Mouse (Mus musculus): ENCODE measurements around the gene Med13l.

Med13l gene

DNA sequence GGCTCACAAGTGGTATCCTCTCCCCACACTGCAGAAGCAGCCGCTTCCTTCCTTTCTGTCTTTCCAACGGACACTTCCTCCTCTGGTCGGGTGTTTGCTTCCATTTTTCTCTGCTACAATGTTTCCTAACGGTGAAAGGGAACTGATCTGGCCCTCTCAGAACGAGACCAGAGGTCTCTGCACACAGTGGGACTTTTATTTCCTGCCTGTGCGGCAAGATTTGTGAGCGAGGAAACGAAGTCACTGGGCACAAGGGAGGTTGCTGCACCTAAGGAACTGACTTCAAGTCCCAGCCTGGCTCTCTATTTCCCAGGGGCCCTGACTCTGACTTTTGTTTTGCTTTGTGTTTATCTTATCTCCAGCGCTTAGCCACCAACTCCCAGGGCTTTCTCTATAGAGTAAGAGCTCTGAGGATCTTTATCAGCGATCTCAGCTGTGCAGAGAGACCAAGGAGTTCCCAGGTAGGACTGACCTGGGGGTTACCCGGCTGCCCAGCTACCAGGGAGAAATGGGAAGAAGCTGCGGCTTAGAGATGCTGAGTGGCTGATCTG lies 4.0 kb upstream of the Med13l start:
- DNase-seq, result no peak

GRCm38 (mm10) chr5:118558841-118559240 lies 1.6 kb upstream of the Med13l start:
- no peak for DNase-seq

GRCm38 (mm10) chr5:118559584-118560384 lies 695 bp upstream of the Med13l start:
- DNase-seq, result peak; percentile 81 to 88

GRCm38 (mm10) chr5:118561086-118561987 lies 858 bp downstream of the Med13l start:
- DNase-seq, result peak; percentile 51 to 54

- no peak for DNase-seq
Measured at GRCm38 (mm10) chr5:118562206-118562605, 1.7 kb downstream of the Med13l start.

DNA sequence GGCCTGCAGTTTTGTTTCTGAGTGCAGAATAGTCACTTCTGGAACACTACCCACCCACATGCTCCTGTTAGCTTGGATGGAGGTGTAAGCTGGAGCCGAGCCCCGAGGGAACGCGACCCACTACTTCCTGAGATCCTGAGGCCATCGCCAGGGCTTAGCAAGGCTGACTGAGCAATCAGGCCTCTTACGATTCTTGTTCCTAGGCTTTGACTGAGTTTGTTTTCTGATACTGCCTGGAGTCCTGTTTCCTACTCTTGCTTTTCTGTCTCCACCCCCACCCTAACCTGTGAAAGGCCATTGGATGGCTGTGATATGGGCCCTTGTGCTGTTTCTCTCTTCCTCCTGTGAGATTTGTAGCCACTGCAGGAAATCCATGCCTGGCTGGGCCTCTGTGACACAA lies 3.1 kb downstream of the Med13l start:
- DNase-seq, result no peak

- no peak for DNase-seq
Measured at GRCm38 (mm10) chr5:118567395-118567794, 6.9 kb downstream of the Med13l start.

- no peak for DNase-seq
Measured at GRCm38 (mm10) chr5:118569017-118569416, 8.5 kb downstream of the Med13l start.

DNA sequence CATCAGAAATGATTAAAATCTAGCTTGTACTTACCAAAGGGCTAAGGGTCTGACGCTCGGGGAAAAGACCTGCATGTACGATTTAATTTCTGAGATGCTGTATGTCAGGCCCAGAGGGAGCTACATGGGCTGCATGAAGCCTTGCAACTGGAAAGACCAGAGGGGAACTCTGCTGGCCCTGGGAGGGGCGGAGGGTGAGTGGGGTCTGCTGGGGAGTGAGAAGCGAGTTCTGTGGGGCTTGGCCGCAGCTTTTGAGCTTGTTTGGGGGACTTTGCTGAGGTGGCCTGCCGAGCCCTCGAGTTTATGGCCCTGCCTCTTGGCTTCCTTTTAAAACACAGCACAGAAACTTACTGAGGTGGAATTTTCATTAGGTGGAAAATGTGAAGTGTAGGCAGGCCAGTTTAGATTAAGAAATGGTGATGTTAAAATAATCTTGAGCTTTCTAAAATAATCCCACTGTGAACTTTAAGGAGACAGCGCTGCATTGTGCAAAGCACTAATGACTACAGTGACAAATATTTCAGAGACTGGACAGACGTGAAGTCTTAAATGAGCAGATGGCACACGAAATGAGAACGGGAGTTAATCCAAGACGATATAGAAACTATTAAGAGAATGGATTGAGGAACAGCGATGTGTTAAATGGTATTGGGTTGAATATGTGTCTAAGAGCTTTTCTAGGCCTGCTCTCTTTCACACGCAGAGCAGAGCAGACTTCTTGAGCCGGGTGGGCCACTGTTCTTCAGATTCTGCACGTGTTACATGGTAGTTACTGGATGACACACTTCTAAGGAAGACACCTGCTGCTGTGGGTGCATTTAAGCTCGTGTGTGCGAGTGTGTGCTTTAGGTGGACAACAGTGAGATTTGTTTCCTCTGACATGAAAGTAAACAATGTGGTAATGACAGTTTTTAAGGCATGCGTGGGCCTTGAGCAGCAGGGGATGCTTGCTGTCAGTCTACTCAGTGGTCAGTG lies 9.4 kb downstream of the Med13l start:
- DNase-seq, result no peak

DNA sequence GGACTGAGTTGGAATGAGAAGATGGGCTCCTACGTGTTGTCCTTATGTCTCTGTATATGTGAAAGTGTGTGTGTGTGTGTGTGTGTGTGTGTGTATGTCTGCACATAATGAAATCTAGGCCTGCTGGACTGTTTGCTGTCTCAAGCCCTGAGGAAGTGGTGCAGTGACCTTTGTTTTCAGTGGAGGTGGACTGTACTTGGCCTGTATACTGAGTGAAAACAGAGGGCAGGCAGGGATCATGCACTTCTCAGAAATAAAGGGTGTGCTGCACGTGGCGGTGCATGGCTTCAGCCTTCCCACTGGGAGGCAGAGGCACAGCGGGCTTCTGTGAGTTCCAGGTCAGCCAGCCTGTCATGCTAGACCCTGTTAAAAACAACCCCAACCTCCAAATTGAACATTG lies 11.0 kb downstream of the Med13l start:
- no peak for DNase-seq

GRCm38 (mm10) chr5:118574236-118574635 lies 13.8 kb downstream of the Med13l start:
- DNase-seq, result peak; percentile 59 to 64

DNA sequence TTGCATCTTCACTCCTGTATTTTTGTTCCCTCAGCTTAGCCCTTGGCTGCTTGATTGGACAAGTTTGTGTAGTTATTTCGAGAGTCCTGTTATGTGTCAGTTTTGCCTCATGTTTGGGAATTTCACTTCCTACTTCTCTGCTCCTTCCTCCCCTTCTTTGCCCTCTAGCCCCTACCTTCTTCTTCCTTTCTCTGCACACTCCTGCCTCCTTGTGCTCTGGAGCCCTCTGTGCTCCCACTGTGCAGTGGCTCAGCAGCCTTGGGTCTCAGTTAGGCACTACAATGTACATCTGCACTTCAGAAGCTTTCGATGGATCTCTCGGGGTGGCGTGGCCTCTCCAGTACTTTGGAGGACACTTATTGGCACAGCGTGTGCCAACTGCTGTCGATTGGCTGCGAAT lies 14.5 kb downstream of the Med13l start:
- DNase-seq, result no peak

- no peak for DNase-seq
Measured at GRCm38 (mm10) chr5:118575909-118576308, 15.4 kb downstream of the Med13l start.

DNA sequence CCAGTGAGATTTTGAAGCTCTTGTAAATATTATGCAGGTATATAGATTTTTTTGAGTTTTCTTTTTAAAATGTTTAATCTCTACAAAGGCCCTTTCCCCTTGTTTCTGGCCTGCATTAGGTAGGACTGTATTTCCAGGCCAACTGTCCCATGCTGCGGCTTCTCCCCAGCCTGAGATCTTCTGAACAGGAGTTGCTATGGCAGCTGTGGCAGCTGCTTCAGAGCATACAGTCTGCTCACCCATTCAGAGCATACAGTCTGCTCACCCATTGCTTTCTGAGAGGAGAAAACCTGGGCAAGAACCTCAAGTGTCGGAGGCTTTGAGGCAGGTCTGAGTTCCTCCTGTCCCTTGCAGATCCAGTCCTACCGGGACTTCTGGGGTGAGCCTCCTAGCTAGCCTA lies 16.3 kb downstream of the Med13l start:
- no peak for DNase-seq

DNA sequence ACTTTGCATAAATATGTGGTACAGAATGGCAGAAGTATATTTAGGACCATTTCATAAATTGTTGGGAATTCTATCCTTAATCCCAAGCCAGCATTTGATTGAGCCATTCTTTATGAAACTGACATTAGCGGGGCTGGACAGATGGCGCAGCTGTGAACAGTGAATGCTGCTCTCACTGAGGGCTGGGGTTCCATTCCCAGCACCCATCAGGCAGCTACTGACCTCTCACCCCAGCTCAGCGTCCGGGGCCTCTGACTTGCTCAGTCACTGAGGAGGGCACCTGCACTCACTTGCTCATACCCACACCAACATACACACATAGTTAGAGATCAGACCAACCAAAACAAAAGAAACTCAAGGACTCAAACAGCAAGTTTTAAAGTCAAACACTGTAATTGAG lies 24.9 kb downstream of the Med13l start:
- DNase-seq, result no peak

DNA sequence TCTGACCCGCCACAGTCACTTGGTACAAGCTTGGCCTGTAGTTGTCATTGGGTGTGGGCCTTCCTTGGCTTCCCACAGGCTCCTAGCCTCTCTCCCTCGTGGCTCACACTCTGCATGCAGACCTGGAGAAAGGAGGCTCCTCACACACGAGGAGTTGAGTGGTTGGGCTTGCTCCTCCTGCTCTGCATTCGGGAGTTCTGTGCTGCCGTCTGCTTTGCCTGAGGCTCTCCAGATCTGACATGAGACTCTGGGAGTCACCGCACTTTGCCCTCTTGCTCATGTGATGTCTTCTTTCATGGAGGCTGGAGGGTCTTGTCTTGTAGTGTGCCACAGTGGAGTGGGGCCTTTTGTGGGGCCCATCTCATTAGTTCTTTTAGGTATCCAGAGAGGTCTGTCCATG lies 26.1 kb downstream of the Med13l start:
- DNase-seq, result no peak

DNA sequence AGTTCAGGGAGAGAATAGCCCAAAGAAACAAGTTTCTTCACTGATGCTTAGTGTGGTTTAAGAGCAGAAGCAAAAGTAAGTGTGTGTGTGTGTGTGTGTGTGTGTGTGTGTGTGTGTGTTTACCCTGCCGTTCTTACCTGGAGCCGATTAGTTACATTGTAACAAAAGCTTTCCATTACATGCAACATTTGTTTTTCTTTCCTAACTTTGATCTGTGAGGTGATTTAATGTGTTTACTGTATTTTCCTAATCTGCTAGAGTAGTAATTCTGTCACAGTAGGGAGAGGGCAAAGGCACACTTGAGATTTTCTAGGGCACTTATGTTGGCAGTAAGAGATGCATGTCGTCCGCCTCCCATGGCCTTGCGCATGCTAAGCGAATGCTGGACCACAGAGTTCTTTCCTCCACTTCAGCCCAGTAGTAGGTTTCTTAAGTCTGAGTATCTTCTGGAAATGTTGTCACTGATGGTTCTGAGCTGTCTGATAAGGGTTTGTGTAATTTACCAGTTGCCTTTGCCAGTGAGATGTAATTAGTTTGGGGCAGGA lies 28.0 kb downstream of the Med13l start:
- no peak for DNase-seq

DNA sequence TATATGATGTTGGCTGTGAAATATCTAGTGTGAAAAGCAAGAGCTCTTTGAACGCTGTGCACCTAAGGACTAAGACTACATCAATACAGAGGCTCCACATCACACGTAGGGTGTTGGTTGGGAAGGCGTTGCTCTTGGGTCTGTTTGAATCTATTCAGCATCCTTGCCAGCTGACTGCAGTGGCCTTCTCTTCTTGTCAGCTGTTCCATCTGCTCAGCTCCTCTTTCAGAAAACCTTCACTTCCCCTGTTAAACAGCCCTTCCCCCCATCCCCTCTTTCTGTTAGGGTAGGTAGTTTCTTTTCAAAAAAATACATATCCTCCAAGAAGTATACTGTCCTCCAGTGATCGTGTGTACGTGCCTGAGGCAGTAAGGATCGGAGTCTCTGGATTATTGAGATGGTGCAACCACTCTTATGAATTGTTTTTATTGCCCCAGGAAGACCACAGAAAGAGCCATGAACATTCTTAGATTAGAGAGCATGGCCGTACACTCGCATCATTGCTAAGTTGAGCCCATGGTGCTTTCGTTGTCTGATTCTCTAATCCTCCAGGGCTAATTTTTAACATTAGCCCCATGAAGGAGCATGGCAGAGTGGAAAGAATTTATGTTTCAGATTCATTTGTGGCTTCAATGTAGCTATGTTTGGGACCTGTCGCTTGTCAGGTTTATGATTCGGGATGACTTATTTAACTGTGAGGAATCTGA lies 28.9 kb downstream of the Med13l start:
- DNase-seq, result no peak

DNA sequence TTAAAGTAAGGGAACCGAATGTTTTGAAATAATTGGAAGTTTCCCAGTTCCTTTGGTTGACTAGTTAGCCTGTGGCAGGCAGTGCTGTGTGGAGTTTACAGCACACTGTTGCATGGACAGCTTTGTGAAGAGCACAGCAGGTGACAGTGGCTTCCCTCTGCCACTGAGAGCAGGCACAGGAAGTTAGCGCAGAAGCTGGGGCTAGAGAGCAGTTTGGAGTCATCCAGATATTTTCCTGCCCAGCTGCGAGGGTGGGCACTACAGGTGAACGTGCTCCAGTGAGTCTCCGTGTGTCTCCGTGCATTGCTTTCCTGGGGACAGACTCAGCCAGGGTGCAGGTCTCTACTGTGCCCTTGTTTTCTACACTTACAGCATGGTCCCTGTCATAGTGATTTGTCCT lies 30.4 kb downstream of the Med13l start:
- DNase-seq, result no peak

DNA sequence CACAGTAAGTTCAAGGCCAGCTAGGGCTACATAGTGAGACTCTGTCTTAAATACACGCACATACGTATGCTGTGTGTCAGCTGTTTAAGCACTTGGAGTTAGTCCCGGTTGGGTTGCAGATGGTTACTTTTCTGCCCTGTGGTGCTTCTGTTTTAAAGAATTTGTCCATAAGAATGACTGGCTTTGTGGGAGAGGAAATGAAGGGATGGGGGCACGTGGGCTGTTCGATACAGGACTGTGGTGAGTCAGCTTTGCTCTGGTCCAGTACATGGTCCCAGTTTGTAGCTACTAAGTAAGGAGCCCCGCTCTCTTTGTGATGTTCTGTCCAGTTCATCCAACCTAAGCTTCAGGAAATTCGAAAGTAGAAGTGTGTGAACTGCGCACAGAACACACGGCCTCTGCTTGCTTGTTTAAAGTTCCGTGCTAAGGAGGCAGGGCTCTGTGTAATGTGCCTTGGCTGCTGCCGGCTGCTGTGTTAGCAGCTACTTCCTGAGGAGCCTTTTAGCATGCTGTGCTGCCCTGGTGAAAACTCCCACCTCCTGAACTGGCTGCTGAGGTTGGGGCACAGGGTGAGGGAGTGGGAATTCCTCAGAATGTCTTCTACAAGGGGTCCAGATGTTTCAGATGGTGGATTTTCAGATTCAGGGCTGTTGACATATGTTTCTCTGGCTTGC lies 31.5 kb downstream of the Med13l start:
- no peak for DNase-seq
